Mouse (Mus musculus): Measurements from ENCODE around the gene Gm21518. TPM values are rescaled to one million over a fixed set of nuclear protein-coding genes. Genes with fewer than 3 reads are reported as not detected.

The Gm21518 gene
- not detected for polyA plus RNA-seq (2015; fragmentation: Illumina TruSeq; extraction: RNeasy Lipid Tissue Mini Kit (QIAGEN cat#74804); ENCODE audit: insufficient read depth, low read depth, low replicate concordance)

GRCm38 (mm10) chrY:62190566-62190965, at the start of gene Gm21518:
Gene Gm21518, plus strand, starts transcription at chrY:62190866.

